Mouse (Mus musculus): ENCODE data around the gene Casp3.
A peak's percentile ranks its signal among the peaks of the same experiment; 100 is the strongest.

Casp3 gene

DNA sequence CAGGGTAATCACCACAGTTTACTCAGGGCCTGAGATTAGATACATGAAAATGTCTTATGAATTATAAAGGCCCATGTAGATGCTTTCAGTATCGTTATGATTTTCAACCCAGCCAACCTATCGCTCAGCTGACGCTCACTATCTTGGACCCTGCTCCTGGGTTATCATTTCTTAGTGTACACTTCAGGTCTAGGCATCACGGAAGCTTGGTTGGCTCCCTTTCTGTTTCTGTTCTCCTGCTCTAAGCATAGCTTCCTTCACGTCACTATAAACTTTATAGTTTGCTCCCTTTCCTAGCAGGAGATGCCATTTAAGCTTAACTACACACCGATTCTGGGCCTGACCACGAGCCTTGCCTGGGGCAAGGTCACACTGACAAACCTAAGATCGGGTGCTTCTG is 5.5 kb upstream of the Casp3 start:
- no peak for DNase-seq

DNA sequence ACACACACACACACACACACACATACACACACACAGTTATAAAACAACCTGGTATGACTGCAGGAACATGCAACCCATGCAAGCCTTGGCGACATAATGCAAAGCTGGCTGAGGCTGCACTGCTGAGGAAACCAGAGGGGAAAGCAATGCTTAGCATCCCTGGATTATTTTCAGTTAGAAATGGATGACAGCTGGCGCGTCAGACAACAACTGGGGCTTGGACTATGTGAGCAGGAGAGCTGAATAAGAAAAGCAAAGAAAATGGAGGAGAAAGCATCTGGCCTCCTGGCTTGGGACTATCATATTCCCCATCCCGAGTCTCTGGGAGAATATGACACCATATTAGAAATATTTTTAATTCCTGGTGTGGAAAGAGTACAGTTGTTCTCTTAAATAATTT is 4.2 kb upstream of the Casp3 start:
- no peak for DNase-seq

DNA sequence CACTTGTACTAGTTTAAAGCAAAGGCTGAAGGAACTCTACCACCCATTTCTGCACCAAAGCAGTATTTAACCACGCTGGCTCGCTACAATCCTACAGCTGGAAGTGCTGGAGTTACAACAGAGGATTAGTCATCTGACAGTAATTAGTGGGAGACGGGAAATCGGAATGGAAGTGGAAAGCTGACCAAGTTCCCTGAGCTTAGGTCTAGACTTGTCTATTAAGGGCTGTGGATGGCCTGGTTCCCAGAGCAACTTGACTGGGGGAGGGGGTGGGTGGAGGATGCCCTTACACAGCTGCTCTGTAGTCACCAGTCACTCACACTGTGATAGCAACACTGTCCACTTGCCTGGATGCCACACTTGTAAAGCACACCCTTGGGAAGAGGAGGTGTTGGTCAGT is 3.7 kb upstream of the Casp3 start:
- DNase-seq = no peak

DNA sequence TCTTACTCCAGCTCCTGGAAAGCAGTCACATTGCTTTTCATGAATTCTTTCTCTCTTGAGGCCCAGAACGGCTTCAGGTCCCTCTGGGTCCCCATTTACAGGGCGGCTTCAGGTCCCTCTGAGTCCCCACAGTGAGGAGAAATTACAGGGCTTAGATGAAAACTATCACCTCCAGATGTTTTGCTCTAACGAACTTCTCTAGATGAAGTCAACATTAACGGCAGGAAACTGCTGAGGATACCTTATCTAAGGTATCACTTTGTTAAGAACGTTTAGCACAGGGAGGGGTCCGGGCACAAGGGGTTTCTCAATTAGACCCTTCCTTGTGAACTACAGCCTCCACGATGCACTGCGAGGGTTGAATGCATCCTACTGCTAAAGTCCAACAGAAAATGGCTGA is 1.2 kb upstream of the Casp3 start:
- peak; percentile 21 for DNase-seq

DNA sequence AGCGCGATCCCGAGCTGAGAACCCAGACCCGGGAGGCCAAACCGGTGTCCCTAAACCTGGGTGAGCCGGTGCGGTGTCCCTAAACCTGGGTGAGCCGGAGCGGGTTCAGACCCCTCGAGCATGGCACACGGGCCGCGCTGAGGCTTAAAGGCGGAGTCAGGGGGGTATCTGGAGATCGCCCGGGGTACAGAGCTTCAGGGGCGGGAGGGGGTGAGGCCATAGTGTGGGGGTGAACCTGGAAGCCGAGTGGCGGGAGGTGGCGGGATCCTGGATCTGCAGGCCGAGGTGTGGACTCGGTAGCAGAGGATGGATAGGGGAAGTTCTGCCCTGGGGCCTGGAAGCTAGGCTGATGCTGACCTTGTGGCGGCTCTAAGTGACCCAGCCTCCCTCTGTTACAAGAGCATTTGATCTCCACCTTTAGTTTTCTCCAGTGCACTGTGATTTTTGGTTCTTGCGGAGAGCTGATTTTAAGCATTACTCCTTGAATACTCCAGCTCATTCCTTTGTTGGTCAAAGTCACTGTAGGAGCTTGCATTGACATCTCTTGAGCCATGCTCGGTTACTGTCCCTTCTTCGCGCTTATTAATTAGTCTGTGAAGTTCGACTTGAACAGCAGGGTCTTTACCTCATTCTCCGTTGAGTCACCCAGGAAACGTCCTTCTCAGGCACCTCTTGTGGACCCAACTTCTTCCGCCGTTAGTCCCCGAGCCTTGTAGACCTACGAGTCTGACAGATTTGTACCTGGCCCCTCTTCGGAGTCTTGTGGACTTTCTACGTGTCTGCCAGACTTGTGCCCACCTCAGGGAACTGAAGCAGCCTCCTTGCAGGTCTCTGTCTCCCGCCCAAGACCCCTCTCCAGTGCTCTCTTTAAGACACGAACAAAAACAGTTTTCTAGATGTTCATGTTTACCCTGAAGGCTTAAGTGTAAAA is 864 bp downstream of the Casp3 start:
- DNase-seq = peak; percentile 65

DNA sequence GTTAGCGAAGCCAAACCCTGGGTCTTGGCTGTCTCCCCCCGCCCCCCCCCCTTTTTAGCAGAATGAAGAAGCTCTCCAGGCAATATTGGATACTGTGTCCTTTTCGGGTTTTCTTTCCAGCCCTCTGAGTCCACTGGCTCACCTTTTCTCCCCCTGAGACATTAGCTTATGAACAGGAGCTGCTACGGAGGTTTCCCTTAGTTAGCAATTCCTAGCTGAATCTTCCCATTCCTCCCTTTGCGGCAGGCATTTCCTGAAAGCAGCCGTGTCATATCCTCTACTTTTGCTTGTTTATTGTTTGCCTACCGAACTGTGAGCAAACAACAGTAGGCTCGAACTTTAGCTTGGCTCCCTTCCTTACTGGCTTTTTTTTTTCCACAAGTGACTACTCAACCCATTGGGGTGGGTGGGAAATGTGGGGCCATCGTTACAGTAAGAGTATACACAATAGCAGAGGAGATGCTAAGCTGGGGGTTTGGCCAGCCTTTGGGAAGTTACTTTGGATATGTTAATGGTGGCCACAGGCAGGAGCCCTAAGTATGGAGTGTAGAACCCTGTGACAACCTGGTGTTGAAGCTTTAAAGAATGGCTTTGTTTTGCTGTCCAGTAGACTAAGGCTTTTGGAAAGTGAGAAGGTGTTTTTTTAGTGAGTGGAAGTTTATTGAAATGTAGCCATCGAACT is 1.7 kb downstream of the Casp3 start:
- DNase-seq = no peak

DNA sequence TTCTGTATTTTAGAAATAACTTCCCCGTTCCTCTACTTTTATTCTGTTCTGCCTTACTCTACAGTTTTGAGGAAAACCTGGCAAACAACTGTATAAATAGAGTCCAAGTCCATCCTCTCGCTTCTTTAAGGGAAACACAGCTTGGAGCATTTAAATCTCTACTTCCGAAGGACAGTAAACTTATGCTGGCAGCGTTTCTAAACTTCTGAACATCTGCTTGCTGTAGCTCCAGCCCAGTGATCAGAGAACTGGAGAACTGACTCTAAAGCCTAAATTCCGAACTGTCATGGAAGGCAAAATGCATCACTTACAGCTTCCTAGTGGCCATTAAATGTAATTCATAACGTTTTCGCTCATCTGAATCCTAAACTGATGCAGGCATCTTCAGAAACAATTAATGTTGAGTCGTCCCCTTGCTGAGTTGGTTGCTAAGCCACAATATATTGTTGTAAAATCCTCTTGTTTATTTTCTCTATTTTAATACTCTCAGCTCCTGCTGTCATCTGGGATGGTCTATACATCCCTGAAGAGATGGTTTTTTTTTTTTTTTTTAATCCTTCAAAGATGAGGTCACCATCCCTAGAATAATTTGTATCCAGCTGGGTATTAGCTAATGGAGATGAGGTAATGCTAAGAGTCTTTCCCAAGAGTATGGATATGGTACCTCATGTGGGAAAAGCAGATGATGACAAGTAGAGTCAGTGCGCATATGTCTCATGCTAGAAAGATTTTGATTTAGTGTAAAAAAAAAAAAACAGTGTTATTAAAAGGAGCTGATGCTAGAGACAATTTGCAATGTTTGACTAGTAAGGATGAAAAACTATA is 5.6 kb downstream of the Casp3 start:
- no peak for DNase-seq

DNA sequence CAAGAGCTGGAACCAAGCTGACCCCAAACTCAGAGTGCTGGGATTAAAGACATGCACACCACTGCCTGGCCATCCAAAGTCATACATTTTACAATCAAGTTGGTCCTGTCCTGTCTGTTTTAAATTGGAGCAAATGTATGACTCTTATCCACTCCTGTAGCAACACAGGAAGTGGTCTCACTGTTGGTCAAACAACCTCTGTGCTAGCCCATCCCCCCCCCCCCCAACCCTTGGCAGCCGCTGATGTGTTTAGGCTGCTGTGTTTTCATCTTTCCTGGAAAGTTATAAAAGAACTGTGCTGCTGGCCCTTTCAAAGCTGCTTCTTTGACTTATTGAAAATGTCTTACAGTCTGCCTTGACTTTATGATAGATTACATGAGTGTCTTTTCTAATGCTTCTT is 8.1 kb downstream of the Casp3 start:
- no peak for DNase-seq

DNA sequence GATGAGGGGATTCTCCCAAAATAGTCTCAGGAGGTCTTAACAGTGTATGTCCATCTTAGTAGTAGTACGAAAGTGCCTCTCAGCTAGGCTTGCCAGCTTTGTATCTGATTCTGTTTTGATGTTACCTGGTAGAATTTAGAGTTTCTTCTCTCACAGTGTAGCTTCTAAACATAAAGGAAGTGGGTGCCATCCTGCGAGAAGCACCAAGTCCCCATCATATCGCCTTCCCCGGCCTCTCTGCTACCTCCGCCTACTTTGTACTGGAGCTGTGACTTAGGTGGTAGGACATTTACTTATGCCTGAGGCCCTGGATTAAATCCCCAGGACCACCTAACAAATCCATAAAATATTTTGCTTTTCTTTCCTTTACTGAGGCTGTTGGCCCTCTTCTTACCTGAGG is 9.6 kb downstream of the Casp3 start:
- no peak for DNase-seq

DNA sequence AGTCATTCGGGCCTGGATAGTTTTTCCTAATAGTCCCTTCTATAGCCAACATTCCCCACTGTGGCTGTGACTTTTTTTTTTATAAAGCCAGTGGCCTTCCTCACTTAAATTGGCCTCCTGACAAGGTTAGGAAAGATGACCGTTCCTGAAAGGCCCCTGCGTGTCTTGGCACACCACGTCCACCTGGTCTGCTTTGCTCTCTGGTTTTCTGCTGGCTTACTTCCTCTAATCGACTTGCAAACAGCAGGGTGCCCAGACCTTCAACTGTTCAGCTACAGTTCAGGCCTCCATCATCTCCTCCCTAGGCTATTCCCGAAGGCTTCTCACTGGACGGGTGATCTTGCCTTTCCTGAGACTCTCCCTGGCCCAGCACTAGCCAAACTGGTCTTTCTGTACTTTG is 10.8 kb downstream of the Casp3 start:
- no peak for DNase-seq

DNA sequence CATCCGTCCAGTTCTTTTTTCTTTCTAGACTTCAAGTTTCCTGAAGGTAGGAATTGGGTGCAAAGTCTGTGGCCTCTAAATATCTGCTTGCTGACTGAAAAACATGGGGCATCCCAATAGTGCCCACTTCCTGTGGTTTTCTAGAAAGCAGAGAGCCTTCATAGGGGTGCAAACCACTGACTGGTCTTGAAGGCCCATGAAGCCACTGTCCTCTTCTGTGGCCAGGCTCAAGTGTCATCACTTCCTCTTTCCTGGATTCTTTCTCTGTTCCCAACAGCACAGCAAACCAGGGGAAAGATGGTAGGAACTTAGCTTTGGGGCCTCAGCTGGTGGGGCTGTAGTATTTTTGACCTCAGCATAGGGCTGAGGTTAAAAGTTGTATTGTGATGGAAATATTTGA is 11.6 kb downstream of the Casp3 start:
- no peak for DNase-seq

DNA sequence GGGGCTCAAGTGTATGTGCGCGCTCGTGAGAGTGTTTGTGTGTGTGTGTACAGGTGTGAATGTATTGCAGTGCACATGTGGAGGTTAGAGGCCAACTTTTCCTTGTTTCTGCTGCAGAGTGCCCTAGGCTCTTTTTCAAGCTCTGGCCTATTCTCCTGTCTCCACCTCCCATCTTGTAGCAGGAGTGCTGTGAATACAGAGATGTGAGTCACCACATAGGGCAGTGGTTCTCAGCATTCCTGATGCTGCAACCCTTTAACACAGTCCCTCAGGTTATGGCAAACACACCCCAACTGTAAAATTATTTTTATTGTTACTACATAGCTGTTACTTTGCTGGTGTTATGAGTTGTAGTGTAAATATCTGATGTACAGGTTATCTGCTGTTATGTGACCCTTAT is 13.3 kb downstream of the Casp3 start:
- no peak for DNase-seq

DNA sequence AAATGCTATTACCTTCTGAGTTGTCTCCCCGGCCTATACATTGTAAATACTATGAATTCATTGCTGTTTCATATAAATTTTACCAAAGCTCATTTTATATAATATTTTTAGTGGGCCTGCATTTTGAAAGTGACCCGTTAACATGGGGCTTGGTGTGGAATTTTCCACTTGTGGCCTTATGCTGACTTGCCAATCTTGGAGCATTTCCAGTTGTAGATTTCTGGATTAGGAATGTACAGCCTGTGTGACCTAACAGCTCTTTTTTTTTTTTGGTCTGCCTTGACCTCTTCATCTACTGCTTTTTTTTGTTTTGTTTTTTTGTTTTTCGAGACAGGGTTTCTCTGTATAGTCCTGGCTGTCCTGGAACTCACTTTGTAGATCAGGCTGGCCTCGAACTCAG is 13.8 kb downstream of the Casp3 start:
- no peak for DNase-seq

DNA sequence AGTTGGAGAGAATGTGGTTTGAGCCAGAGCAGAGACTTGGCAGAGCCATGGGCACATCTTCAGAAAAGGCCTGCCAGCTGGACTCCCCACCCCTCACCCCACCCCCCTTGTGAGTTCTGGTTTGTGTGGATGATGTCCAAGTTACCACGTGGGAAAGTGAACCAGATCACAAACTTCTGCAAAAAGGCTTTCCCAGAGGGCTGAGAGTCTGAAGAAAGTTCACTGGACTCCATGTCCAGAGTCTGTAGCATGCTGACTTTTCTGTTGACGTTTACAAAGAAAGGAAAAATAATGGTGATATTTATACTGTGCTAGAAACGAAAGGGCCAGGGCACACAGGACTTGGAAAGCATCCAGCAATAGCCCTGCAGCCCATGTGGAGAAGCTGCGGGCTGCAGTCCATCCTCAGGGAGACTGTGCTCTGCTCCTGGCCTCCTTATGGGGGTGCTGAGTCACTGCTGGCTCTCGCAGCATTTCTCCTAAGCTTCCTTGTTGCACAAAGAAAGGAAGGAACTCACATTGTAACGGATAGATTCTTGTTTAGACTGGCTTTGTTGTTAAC is 22.0 kb downstream of the Casp3 start:
- peak; percentile 61 for DNase-seq

DNA sequence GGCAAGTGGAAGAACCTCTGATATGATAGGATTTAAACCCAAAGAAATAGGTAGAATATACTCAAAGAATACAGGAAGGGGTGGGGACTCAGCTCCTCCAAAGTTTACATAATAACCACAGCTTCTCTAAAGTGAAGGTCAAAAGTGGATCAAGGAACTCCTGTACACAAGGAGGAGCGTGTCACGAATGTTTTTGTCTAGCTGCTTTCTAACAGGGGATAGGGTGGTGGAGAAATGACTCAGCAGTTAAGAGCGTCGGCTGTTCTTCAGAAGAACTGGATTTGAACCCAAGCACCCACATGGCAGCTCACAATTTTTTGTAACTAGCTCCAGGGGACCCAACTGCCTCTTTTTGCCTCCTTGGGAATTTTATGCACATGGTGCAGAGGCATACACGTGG is 22.8 kb downstream of the Casp3 start:
- DNase-seq = peak; percentile 16

DNA sequence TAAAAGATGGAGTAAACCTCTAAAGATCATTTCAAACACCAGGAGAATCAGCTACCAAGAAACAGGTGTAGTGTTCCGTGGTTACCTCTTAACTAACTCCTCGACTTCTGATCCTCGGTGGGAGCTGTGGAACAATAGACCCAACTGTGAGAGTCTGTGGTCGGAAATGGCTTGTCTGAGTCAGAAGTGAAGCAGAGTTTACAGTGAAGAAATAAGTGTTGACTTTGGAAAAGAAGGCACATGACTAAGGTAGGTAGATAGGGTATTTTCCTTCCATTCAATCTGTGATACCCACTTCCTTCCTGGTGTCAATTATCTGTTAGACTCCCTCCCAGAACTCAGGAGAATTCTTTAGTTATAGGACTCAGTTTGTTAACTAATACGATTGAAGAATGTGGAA is 24.2 kb downstream of the Casp3 start:
- no peak for DNase-seq

DNA sequence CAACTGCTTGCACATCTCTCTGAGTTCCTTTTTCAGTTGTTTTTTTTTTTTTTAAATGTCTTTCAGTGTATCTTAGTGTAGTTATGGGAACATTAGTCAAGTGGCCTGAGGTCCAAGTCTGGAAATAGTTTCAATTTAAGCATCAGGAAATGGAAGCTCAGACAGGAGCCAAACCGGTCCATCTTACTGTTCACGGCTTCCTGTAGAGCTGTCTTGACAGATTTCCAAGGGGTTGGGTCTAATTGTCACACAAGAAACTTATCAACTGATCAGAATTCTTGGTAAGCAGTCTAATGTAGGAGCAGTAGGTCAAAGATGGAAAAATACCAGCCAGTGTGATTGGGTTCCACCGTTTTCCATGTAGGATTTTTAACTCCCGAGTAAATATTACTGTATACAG is 31.3 kb downstream of the Casp3 start:
- no peak for DNase-seq

DNA sequence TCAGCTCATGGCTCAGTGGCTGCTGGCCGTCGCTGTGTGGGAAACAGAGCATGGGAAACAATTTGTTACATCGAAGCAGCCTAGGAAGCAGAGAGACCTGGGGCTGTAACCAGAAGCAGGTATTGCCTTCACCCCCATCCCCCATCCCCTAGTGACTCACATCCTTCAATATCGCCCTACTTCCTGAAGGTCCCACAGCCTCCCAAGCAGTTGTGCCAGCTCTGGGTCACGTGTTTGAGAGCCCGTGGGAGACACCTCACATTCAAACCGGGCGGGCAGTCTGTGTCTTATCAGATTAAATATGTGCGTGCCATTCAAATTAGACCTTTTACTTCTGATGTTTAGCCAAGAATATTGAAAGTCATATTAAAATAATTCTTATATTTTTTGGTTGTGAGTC is 34.8 kb downstream of the Casp3 start:
- DNase-seq = peak; percentile 13

DNA sequence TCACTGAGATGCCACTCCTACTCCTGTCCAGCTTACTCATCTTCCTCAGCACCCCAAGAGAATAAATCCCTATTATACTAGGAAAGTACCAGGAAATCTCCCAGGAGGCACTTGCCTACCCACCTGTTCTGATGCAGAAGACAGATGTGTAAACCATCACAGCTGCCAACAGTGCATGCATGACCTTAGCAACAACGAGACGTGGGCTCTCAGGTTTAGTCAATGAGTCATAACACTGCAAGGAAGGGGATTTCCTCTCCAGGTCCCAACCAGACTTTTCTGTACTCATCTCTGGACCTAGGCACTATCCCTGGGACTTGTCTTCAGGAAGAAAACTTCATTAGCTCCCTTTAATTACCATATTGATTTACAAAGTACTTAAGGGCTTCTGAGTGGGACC is 38.8 kb downstream of the Casp3 start:
- DNase-seq = no peak

DNA sequence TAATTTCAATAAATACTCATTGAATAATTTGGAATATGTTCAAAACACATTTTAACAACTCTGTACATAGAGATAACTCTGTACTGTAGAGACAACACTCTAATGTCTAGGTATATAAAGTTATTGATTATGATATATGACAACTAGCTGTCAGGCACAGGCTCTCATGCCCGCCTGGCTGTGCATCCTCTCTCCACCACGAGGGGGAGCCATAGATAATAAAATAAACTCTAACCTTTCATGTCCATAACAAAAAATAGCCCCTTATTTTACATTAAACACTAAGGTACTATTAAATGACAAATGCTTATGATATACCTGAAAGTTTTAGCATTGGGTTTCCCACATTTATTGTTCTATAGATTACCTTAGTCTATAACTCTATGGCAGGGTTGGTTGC is 54.4 kb downstream of the Casp3 start:
- peak; percentile 65 for DNase-seq

DNA sequence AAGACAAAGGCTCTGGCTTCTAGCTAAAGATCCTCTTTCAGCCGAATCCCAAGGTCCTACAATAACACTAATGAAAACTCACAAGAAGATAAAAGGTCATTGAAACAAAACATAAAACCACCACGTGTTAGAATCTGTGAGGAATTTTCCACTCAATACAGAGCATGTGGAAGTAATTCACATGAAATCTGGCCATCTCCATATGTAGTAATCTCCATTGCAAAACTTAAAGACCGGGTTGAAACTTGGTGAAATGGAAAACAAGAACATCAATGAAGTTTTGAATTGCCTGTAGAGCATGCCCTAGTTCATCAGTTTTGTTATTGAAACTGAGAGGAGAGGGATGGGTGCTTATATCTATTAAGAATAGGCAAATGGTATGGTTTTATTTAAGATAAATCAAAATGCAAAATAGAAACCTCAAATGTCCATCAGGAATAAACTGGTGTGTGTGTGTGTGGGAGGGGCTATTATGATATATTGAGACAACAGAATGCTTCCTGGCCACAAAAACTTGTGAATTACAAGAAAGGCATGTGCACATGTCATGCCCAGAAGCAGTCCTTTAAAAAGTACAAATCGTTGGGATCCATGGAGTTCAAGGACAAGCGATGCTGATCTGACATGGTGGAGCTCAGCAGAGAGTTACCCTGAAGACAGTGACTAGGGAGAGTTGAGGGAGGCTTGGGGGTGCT is 63.7 kb downstream of the Casp3 start:
- DNase-seq = no peak

DNA sequence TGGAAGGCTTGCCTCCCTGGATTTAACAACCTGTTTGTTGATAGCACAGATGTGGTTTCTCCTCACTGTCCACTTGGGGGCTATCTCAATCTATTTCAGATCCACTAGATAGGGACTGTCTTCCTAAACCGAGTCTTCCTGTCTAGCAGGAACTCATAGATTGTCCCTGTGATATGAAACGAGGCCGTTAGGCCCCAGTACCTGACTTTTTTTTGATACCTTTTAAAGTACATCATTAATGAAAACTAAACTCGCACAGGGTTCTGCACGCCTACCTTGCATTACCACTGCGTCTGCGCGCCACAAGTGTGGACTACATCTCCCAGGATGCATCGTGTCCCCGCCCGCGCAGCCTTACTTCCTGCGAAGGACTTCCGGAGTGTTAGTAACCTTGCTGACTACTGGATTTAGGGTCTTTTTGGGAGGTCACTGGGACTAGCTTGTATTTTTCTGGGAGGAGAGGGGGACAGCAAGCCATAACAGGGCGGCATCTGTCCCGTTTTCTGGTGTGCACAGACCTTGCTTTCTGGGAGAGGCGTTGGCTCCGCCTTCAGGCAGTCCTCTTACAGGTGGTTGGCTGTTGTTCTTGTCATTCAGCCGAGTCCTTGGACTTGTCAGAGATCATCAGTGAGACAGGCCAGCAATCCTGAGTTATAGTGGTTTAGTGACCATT is 69.7 kb downstream of the Casp3 start:
- DNase-seq = peak; percentile 90

All from liver (tissue).